Mouse (Mus musculus) G1E (cell line): ENCODE measurements at regions not wholly inside any gene's neighbourhood (a gene's known extent, or its start where the extent isn't known, plus 50 kb on each side); places are given as distances from the start of the nearest gene placed in this dataset.

Experiments used
- CTCF ChIP-seq: IDR thresholded peaks from 2 replicates; pipeline ENCODE4 v1.5.1; 2012; ENCODE audit warnings: low read depth, low read length, inconsistent platforms, mixed read lengths
- GATA1 ChIP-seq: IDR thresholded peaks from 2 replicates; pipeline ENCODE4 v1.6.1; 2012; ENCODE audit warnings: borderline replicate concordance, low read length, inconsistent platforms, mixed read lengths

- TF ChIP-seq GATA1 (no peak), CTCF (no peak)
Measured at GRCm38 (mm10) chr4:142634398-142634797, 395.2 kb upstream of the Kazn start.
